Mouse (Mus musculus): ENCODE measurements at regions not wholly inside any gene's neighbourhood (a gene's known extent, or its start where the extent isn't known, plus 50 kb on each side); places are given as distances from the start of the nearest gene placed in this dataset.
"Not testable (repeated sequence)": the region's sequence is repeated elsewhere in the genome, so short reads cannot be mapped to it uniquely, and the experiment has no call there.

GRCm38 (mm10) chr3:124200226-124200940 is 120.3 kb upstream of the Tram1l1 start:
- not testable (repeated sequence) for TF ChIP-seq CTCF (IDR thresholded peaks at IDR 0.05; ENCODE audit: insufficient read depth, low read length); POLR2A (IDR thresholded peaks at IDR 0.05; ENCODE audit: borderline replicate concordance, extremely low read depth, low read depth, low read length)
